Comparison of ENCODE assay signal across 14 mouse cellular contexts in genomic region chr17:46727271-46727670, GRCm38 (mm10). TPM values are rescaled to one million over a fixed set of nuclear protein-coding genes. Genes with fewer than 3 reads are reported as not detected.
"Had no signal": no experiment of that assay in that cellular context is flagged by ENCODE, and none has a peak within 500 bp of the region (broad histone marks: within the 10 kb centered on the region; RNA-seq: fewer than 3 reads in every experiment).

No protein-coding gene starts in this region.

- ATAC-seq: lung, postnatal 0 days; midbrain, embryonic 16.5 days had no signal

- H3K4me1 ChIP-seq: midbrain, embryonic 12.5 days had no signal

- H3K9ac ChIP-seq: lung, embryonic 15.5 days; midbrain, embryonic 12.5 days; neural tube, embryonic 12.5 days had no signal

- H3K4me3 ChIP-seq: lung, embryonic 15.5 days; megakaryocyte, embryonic 14.5 days; midbrain, embryonic 12.5 days; neural tube, embryonic 12.5 days had no signal

- H3K27ac ChIP-seq: lung, embryonic 15.5 days; macrophage; midbrain, embryonic 12.5 days; neural tube, embryonic 12.5 days had no signal

- H3K9me3 ChIP-seq: lung, embryonic 15.5 days; megakaryocyte, embryonic 14.5 days; midbrain, embryonic 12.5 days; neural tube, embryonic 12.5 days had no signal

- H3K4me2 ChIP-seq: lung, embryonic 15.5 days; midbrain, embryonic 12.5 days; neural tube, embryonic 12.5 days had no signal

- DNase-seq: lung, adult 2 months; midbrain, embryonic 14.5 days; right cerebral cortex, postnatal 4 days; spleen, adult 18-20 months; thymus, adult 18-20 months had no signal

RNA-seq across cellular contexts. Expression of gene Gnmt, which starts 1.7 kb away (rescaled TPM):
- total RNA-seq: megakaryocyte progenitor cell, adult 5-6 weeks had no signal
- polyA plus RNA-seq: macrophage had no signal

RNA-seq across cellular contexts. Expression of gene Ptcra, which starts 36.2 kb away (rescaled TPM):
- polyA plus RNA-seq: lung, adult 2 months; lung, postnatal 0 days; macrophage; midbrain, embryonic 16.5 days; small intestine, adult 2 months had no signal
